In the genomic region with DNA sequence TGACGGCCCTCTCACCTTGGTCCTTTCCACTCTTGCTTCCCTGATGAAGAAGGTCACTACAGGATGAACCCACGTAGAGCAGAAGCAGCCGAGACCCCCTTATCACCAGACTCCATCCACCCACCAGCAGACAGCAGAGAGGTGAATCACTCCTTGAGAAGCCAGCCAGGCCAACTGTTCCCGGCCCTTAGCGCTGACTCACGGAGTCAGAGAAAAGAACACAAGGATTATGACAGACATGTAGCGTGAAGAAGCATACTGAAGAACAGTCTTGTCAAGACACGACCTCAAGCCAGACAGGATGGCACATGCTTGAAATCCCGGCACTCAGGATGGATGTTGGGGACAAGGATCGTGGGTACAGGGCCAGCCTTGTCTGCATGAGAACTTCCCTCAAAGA, we compare ENCODE assay signal across 31 mouse cellular contexts. TPM values are rescaled to one million over a fixed set of nuclear protein-coding genes. Genes with fewer than 3 reads are reported as not detected.
A peak's percentile ranks its signal among the peaks of the same experiment; 100 is the strongest.
DNase-seq lines count a peak whose midpoint lies in the region; TF ChIP-seq lines count a peak whose summit lies in the region.
"Had no signal": no experiment of that assay in that cellular context is flagged by ENCODE, and none has a peak within 500 bp of the region (broad histone marks: within the 10 kb centered on the region; RNA-seq: fewer than 3 reads in every experiment).

No protein-coding gene starts in this region.

- no peak overlapping the region for H3K4me3 ChIP-seq in heart, embryonic 10.5 days
- no peak overlapping the region for H3K4me3 ChIP-seq in C2C12 (ENCODE audit: insufficient read depth, poor library complexity, severe bottlenecking)
- H3K4me3 ChIP-seq: kidney, embryonic 15.5 days; limb, embryonic 13.5 days; liver, embryonic 15.5 days; megakaryocyte, embryonic 14.5 days had no signal

- H3K4me1 ChIP-seq in heart, embryonic 10.5 days, result no peaks in the 10 kb centered on the region
- H3K4me1 ChIP-seq: kidney, embryonic 15.5 days; limb, embryonic 13.5 days; liver, embryonic 15.5 days had no signal

- 72% methylated on average over 10 of the region's 10 CpGs for WGBS in heart, embryonic 10.5 days

- H3K79me2 ChIP-seq in C2C12 (ENCODE audit: control insufficient read depth, insufficient read depth), result no peaks in the 10 kb centered on the region

- H3K36me3 ChIP-seq in heart, embryonic 10.5 days, result no peaks in the 10 kb centered on the region
- H3K36me3 ChIP-seq in C2C12 (ENCODE audit: control insufficient read depth, insufficient read depth), result no peaks in the 10 kb centered on the region
- H3K36me3 ChIP-seq: kidney, embryonic 15.5 days; limb, embryonic 13.5 days; liver, embryonic 15.5 days had no signal

- H3K27ac ChIP-seq in heart, embryonic 10.5 days, result no peak overlapping the region
- H3K27ac ChIP-seq: kidney, embryonic 15.5 days; limb, embryonic 13.5 days; liver, embryonic 15.5 days had no signal

- DNase-seq in heart, embryonic 10.5 days (ENCODE audit: low spot score), result peak; percentile 38
- no peak for DNase-seq in heart, adult 18-20 months
- DNase-seq in adrenal gland, postnatal 14 days, result peak; percentile 56
- peak; percentile 63 for DNase-seq in gonadal fat pad, adult 2 months (ENCODE audit: low read depth)
- no peak for DNase-seq in spleen, postnatal 14 days (ENCODE audit: low spot score in 2 of 2)
- no peak for DNase-seq in thymus, postnatal 10 days (ENCODE audit: low spot score in 2 of 2)
- no peak for DNase-seq in cerebellum, adult 11 months
- DNase-seq: cerebellum, adult 9-10 months; heart, postnatal 36 days; layer of hippocampus, postnatal 36 days; midbrain, embryonic 14.5 days; right cerebral cortex, postnatal 25 days; thymus, postnatal 36 days had no signal

- no peak for TF ChIP-seq CTCF in C2C12 (IDR thresholded peaks at IDR 0.05; ENCODE audit: control insufficient read depth, insufficient read depth, insufficient read length)

- no peaks in the 10 kb centered on the region for H3K79me3 ChIP-seq in C2C12 (ENCODE audit: low read depth)

- no peak overlapping the region for H3ac ChIP-seq in C2C12 (ENCODE audit: control insufficient read depth, insufficient read length, low read depth)

- no peaks in the 10 kb centered on the region for H3K9me3 ChIP-seq in heart, embryonic 10.5 days
- H3K9me3 ChIP-seq: kidney, embryonic 15.5 days; limb, embryonic 13.5 days; liver, embryonic 15.5 days; megakaryocyte, embryonic 14.5 days had no signal

- H3K27me3 ChIP-seq in heart, embryonic 10.5 days (ENCODE audit: insufficient read depth, poor library complexity, severe bottlenecking), result no peaks in the 10 kb centered on the region
- no peaks in the 10 kb centered on the region for H3K27me3 ChIP-seq in C2C12 (ENCODE audit: control insufficient read depth, insufficient read depth, insufficient read length)
- H3K27me3 ChIP-seq: kidney, embryonic 15.5 days; limb, embryonic 13.5 days had no signal

TF ChIP-seq in C2C12, 6 proteins besides CTCF, POLR2A, EP300 and RAD21:
- peak; percentile 73 for TF ChIP-seq MYOD1 (IDR thresholded peaks at IDR 0.05; ENCODE audit: control insufficient read depth, insufficient read length, low read depth)
- TF ChIP-seq USF1 (IDR thresholded peaks at IDR 0.05; ENCODE audit: low read depth), result no peak
- TF ChIP-seq MAX (IDR thresholded peaks at IDR 0.05), result peak; percentile 86
- TF ChIP-seq MYOG (IDR thresholded peaks at IDR 0.05; ENCODE audit: control insufficient read depth, extremely low read depth, insufficient read length), result no peak

RNA-seq across cellular contexts. Expression of a gene that starts 10.7 kb away (rescaled TPM):
- polyA plus RNA-seq in heart, embryonic 10.5 days (2016; fragmentation: Nextera tagmentation; extraction: Ambion mirVana), result 42.9 and 48.7 TPM in 2 replicates
- total RNA-seq in heart, adult 18-20 months (2021), result 10 to 100 TPM; 24.2 to 26.8 TPM
- polyA plus RNA-seq in C2C12 (2012; fragmentation: generic; extraction: Trizol), result 16.7 TPM
- total RNA-seq in adrenal gland, postnatal 14 days (2021), result 34.2 and 34.8 TPM in 2 replicates
- polyA plus RNA-seq in gonadal fat pad, adult 2 months (2012; rRNA removed), result 48.0 and 52.7 TPM in 2 replicates

RNA-seq across cellular contexts. Expression of a gene that starts 48.1 kb away (rescaled TPM):
- polyA plus RNA-seq in heart, embryonic 10.5 days (2016; fragmentation: Nextera tagmentation; extraction: Ambion mirVana), result 54.4 and 66.8 TPM in 2 replicates
- total RNA-seq in heart, adult 18-20 months (2021), result 10 to 100 TPM; 66.4 to 82.7 TPM
- polyA plus RNA-seq in C2C12 (2012; fragmentation: generic; extraction: Trizol), result 106 TPM
- 190 and 216 TPM in 2 replicates for total RNA-seq in adrenal gland, postnatal 14 days (2021)
- polyA plus RNA-seq in gonadal fat pad, adult 2 months (2012; rRNA removed), result 227 and 302 TPM in 2 replicates

RNA-seq across cellular contexts. Expression of a gene that starts 48.9 kb away (rescaled TPM):
- 0.23 TPM in 1 of 2 replicates, not detected in the other for polyA plus RNA-seq in heart, embryonic 10.5 days (2016; fragmentation: Nextera tagmentation; extraction: Ambion mirVana)
- total RNA-seq in heart, adult 18-20 months (2021), result 1 to 10 TPM; 2.3 to 2.7 TPM
- polyA plus RNA-seq in C2C12 (2012; fragmentation: generic; extraction: Trizol), result not detected
- total RNA-seq in adrenal gland, postnatal 14 days (2021), result 1.6 and 3.1 TPM in 2 replicates
- 10.5 and 12.6 TPM in 2 replicates for polyA plus RNA-seq in gonadal fat pad, adult 2 months (2012; rRNA removed)
- total RNA-seq: CH12.LX; common myeloid progenitor, adult 5-6 weeks; layer of hippocampus, postnatal 36 days; left cerebral cortex, postnatal 14 days; neutrophil, adult 5-6 weeks had no signal

RNA-seq across cellular contexts. Expression of a gene that starts 58.4 kb away (rescaled TPM):
- not detected in 2 replicates for polyA plus RNA-seq in heart, embryonic 10.5 days (2016; fragmentation: Nextera tagmentation; extraction: Ambion mirVana)
- not detected for total RNA-seq in heart, adult 18-20 months (2021)
- polyA plus RNA-seq in C2C12 (2012; fragmentation: generic; extraction: Trizol), result not detected
- total RNA-seq in adrenal gland, postnatal 14 days (2021), result not detected in 2 replicates
- not detected in 2 replicates for polyA plus RNA-seq in gonadal fat pad, adult 2 months (2012; rRNA removed)
- total RNA-seq: CH12.LX; common myeloid progenitor, adult 5-6 weeks; gastrocnemius, adult 18-20 months; gastrocnemius, postnatal 4 days; heart, postnatal 36 days; layer of hippocampus, adult 18-20 months; layer of hippocampus, postnatal 36 days; left cerebral cortex, postnatal 14 days; neutrophil, adult 5-6 weeks had no signal
- polyA plus RNA-seq: embryonic facial prominence, embryonic 11.5 days; forebrain, embryonic 16.5 days; heart, embryonic 14.5 days; hindbrain, embryonic 16.5 days; intestine, postnatal 0 days; kidney, embryonic 15.5 days; limb, embryonic 13.5 days; liver, embryonic 15.5 days; lung, embryonic 16.5 days; midbrain, embryonic 14.5 days had no signal

Comparison
In these comparisons a context has a peak if more than half of its experiments do, and no peak if none do; other contexts are left out.
1. DNase-seq: peak in heart, embryonic 10.5 days (single experiment), adrenal gland, postnatal 14 days (single experiment) and gonadal fat pad, adult 2 months (single experiment); none in heart, adult 18-20 months (0 of 2), spleen, postnatal 14 days (0 of 2), thymus, postnatal 10 days (0 of 2) and cerebellum, adult 11 months (single experiment).